Mouse (Mus musculus) adrenal gland, postnatal 25 days (tissue): Measurements from ENCODE around the gene 1700034J05Rik. TPM values are rescaled to one million over a fixed set of nuclear protein-coding genes. Genes with fewer than 3 reads are reported as not detected.

Source experiments
- DNase-seq: peaks from one replicate; pipeline ENCODE4 v3.0.0; 2021; ENCODE audit warnings: mixed read lengths
- total RNA-seq: library from RNA; stranded (reverse); gene quantifications from 2 replicates; pipeline ENCODE4 v1.2.3, GENCODE M21; 2021

The 1700034J05Rik gene
- total RNA-seq, 1 experiment from 2014 or later, result not detected

GRCm38 (mm10) chr6:146918341-146918740, 35.9 kb downstream of the 1700034J05Rik start:
- no peak for DNase-seq

GRCm38 (mm10) chr6:146917396-146917795, 36.8 kb downstream of the 1700034J05Rik start:
- DNase-seq, result no peak

GRCm38 (mm10) chr6:146915808-146916207, 38.4 kb downstream of the 1700034J05Rik start:
- no peak for DNase-seq

GRCm38 (mm10) chr6:146913489-146914198, 40.6 kb downstream of the 1700034J05Rik start:
- DNase-seq, result no peak

- no peak for DNase-seq
Measured at GRCm38 (mm10) chr6:146912835-146913488, 41.3 kb downstream of the 1700034J05Rik start.

GRCm38 (mm10) chr6:146910801-146911200, 43.4 kb downstream of the 1700034J05Rik start:
- DNase-seq, result no peak

- no peak for DNase-seq
Measured at GRCm38 (mm10) chr6:146909725-146910489, 44.3 kb downstream of the 1700034J05Rik start.

GRCm38 (mm10) chr6:146908801-146909200, 45.4 kb downstream of the 1700034J05Rik start:
- no peak for DNase-seq

GRCm38 (mm10) chr6:146907795-146908190, 46.4 kb downstream of the 1700034J05Rik start:
- DNase-seq, result no peak

GRCm38 (mm10) chr6:146907061-146907794, 47.0 kb downstream of the 1700034J05Rik start:
- DNase-seq, result no peak

GRCm38 (mm10) chr6:146906000-146906786, 48.0 kb downstream of the 1700034J05Rik start:
- no peak for DNase-seq

- DNase-seq, result no peak
Measured at GRCm38 (mm10) chr6:146904707-146905106, 49.5 kb downstream of the 1700034J05Rik start.

GRCm38 (mm10) chr6:146903632-146904031, 50.6 kb downstream of the 1700034J05Rik start:
- no peak for DNase-seq

GRCm38 (mm10) chr6:146901929-146902328, 52.3 kb downstream of the 1700034J05Rik start:
- no peak for DNase-seq

Other genes with a start within 250 kb of the 1700034J05Rik start
- 20.8 and 26.9 TPM in 2 replicates for gene Stk38l, start 229.4 kb downstream of the 1700034J05Rik start, total RNA-seq
- gene Arntl2, start 158.4 kb downstream of the 1700034J05Rik start, total RNA-seq, result 3.5 and 5.9 TPM in 2 replicates
- gene Smco2, start 104.3 kb downstream of the 1700034J05Rik start, total RNA-seq, result not detected in 2 replicates
- 70.0 and 98.9 TPM in 2 replicates for gene Ppfibp1, start 65.9 kb downstream of the 1700034J05Rik start, total RNA-seq
- 0.95 and 1.6 TPM in 2 replicates for gene Rep15, start 78.2 kb upstream of the 1700034J05Rik start, total RNA-seq
- 69.6 and 98.0 TPM in 2 replicates for gene Mrps35, start 88.3 kb upstream of the 1700034J05Rik start, total RNA-seq
- not detected in 2 replicates for gene Mansc4, start 132.6 kb upstream of the 1700034J05Rik start, total RNA-seq
- gene Klhl42, start 137.0 kb upstream of the 1700034J05Rik start, total RNA-seq, result 32.8 and 33.4 TPM in 2 replicates